Comparison of ENCODE assay signal across 8 mouse cellular contexts in the genomic region with DNA sequence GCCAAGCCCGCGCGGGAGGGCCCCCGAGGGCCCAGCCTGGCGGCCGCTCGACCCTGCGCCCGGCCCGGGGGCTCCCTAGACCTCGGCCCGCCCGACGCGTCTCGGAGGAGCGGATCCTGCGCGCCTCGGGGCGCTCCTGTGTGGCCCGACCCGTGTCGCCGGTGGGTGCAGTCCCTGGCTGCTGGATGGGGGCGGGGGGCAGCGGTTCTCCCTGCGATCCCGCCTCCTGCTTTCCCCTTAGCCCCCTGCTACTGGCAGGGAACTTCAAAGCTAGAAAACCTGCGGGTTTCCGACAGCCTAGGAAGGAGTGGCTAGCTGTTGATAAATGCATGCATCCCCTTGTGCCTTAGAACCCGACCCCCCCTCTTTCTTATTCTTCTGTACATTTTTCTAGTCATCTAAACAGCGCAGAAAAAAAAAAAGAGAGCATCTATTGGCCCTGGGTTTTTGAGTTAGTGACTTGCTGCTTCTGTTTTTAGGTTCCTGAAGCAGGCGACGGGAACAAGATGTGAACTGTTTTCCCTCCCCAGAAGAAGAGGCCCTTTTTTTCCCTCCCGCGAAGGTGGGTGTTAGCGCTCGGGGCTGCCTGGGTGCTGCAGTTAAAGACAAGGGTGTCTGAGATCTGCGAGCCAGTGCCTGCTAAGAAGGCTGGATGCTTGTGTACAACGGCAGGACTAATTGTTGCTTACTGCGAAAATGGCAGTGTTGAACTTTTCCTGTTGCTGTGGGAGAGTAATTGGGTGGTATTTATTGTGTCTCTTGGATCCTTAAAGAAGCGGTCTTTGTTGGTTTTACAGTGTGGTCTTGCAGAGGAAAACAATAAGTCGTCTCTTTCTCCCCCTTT. TPM values are rescaled to one million over a fixed set of nuclear protein-coding genes. Genes with fewer than 3 reads are reported as not detected.
DNase-seq lines count a peak whose midpoint lies in the region; TF ChIP-seq lines count a peak whose summit lies in the region.

No protein-coding gene starts in this region.

- peak; percentile 14 for DNase-seq in gastrocnemius, postnatal 10 days
- DNase-seq in gastrocnemius, adult 8-10 months (ENCODE audit: low spot score in 2 of 2) = no peak
- DNase-seq in ES-CJ7 (ENCODE audit: low read depth, low spot score) = peak; percentile 24
- peak; percentile 42 for DNase-seq in embryo, embryonic 9.5 days (ENCODE audit: extremely low spot score)
- peak; percentile 46 for DNase-seq in heart, postnatal 4 days
- peak; percentile 72 for DNase-seq in limb, embryonic 10.5 days (ENCODE audit: low spot score)
- peak; percentile 65 for DNase-seq in testis, postnatal 14 days (ENCODE audit: low spot score)

- peak overlapping the region; percentile 96 for H3ac ChIP-seq in myocyte (ENCODE audit: control insufficient read depth, insufficient read length)

- peak overlapping the region; percentile 98 for H3K27ac ChIP-seq in limb, embryonic 10.5 days

- 0 out of 2 replicates have a peak, but pooled peaks cover 3% of the 10 kb centered on the region for H3K27me3 ChIP-seq in limb, embryonic 10.5 days (ENCODE audit: low read depth, poor library complexity, severe bottlenecking)
- no peaks in the 10 kb centered on the region for H3K27me3 ChIP-seq in myocyte (ENCODE audit: control insufficient read depth, insufficient read depth, insufficient read length)

- no peak for TF ChIP-seq POLR2A in myocyte (IDR thresholded peaks at IDR 0.05; ENCODE audit: insufficient read length, low read depth)

- H3K36me3 ChIP-seq in limb, embryonic 10.5 days = no peaks in the 10 kb centered on the region
- H3K36me3 ChIP-seq in myocyte (ENCODE audit: control insufficient read depth, insufficient read depth) = no peaks in the 10 kb centered on the region

- 1% methylated on average over 44 of the region's 44 CpGs for WGBS in limb, embryonic 10.5 days

- peaks cover 11% of the 10 kb centered on the region for H3K79me2 ChIP-seq in myocyte (ENCODE audit: control insufficient read depth, insufficient read depth)

- H3K4me3 ChIP-seq in limb, embryonic 10.5 days = peak overlapping the region; percentile 88
- H3K4me3 ChIP-seq in myocyte = peak overlapping the region; percentile 60

- H3K9me3 ChIP-seq in limb, embryonic 10.5 days (replicated peaks) = no peaks in the 10 kb centered on the region

- peak overlapping the region; percentile 88 for H3K4me2 ChIP-seq in myocyte (ENCODE audit: low read depth)

- peaks cover 31% of the 10 kb centered on the region for H3K4me1 ChIP-seq in limb, embryonic 10.5 days

TF ChIP-seq in myocyte, 11 proteins besides CTCF, POLR2A, EP300 and RAD21:
- TF ChIP-seq TCF3 (IDR thresholded peaks at IDR 0.05; ENCODE audit: insufficient read length, low read depth) (no peak), USF1 (IDR thresholded peaks at IDR 0.05; ENCODE audit: low read depth) (no peak), MYOG (IDR thresholded peaks at IDR 0.05; ENCODE audit: control insufficient read depth in 1 of 3, insufficient read depth in 1 of 3, insufficient read length in 2 of 3, low read depth in 2 of 3) (peak in 1 of 3 experiments; percentile 6), MAX (IDR thresholded peaks at IDR 0.05; ENCODE audit: low read depth) (no peak), MYOD1 (IDR thresholded peaks at IDR 0.05; ENCODE audit: control insufficient read depth in 1 of 3, insufficient read length in 2 of 3, low read depth in 2 of 3) (no peak)

RNA-seq across cellular contexts. Expression of gene Jak2, which starts 0.6 kb away (rescaled TPM):
- total RNA-seq in gastrocnemius, postnatal 10 days (2021) = 10 to 100 TPM; 16.6 to 19.2 TPM
- 10 to 100 TPM; 20.4 to 28.3 (median 24.3) TPM for total RNA-seq in gastrocnemius, adult 8-10 months (2022)
- 10 to 100 TPM; 17.8 to 18.0 TPM for total RNA-seq in heart, postnatal 4 days (2021)
- polyA plus RNA-seq in limb, embryonic 10.5 days (2016; fragmentation: Nextera tagmentation; extraction: Ambion mirVana) = 5.4 and 8.0 TPM in 2 replicates
- 3.3 TPM for polyA plus RNA-seq in myocyte (2012; fragmentation: generic; extraction: Trizol)

Comparison
In these comparisons a context has a peak if more than half of its experiments do, and no peak if none do; other contexts are left out.
1. DNase-seq: peak in gastrocnemius, postnatal 10 days (single experiment), ES-CJ7 (single experiment), embryo, embryonic 9.5 days (single experiment), heart, postnatal 4 days (single experiment), limb, embryonic 10.5 days (single experiment) and testis, postnatal 14 days (single experiment); none in gastrocnemius, adult 8-10 months (0 of 2).